Mouse (Mus musculus) central nervous system, embryonic 14 days (tissue): ENCODE measurements around the gene Sez6. TPM values are rescaled to one million over a fixed set of nuclear protein-coding genes. Genes with fewer than 3 reads are reported as not detected.

ENCODE experiments used
- polyA plus RNA-seq: library from polyadenylated mRNA; depleted of rRNA; stranded (reverse); fragments of >200 nt; gene quantifications from 2 replicates; pipeline ENCODE4 v1.2.3, GENCODE M21; 2012; rRNA removed

Sez6 gene
- polyA plus RNA-seq = 139 and 182 TPM in 2 replicates

GRCm38 (mm10) chr11:77930751-77931540 lies at the start of gene Sez6:
Gene Sez6, plus strand, starts transcription at chr11:77930800.

GRCm38 (mm10) chr11:77893787-77894718 lies 36.5 kb upstream of the Sez6 start, which contains the start of gene Pipox:
Gene Pipox, minus strand, starts transcription at chr11:77894096.

GRCm38 (mm10) chr11:77982441-77982905 lies 51.9 kb downstream of the Sez6 start, which contains the start of gene Phf12:
Gene Phf12, plus strand, starts transcription at chr11:77982754.

Other genes with a start within 250 kb of the Sez6 start
- 15.4 and 16.1 TPM in 2 replicates for gene Nufip2, start 244.6 kb upstream of the Sez6 start, polyA plus RNA-seq
- 0.26 TPM in 1 of 2 replicates, not detected in the other for gene Cryba1, start 205.5 kb upstream of the Sez6 start, polyA plus RNA-seq
- gene Myo18a, start 167.6 kb upstream of the Sez6 start, polyA plus RNA-seq = 38.3 and 43.1 TPM in 2 replicates
- gene Gm10277, start 143.1 kb upstream of the Sez6 start, polyA plus RNA-seq = not detected in 2 replicates
- gene Pipox, start 36.7 kb upstream of the Sez6 start, polyA plus RNA-seq = 12.1 and 17.9 TPM in 2 replicates
- gene Phf12, start 52.0 kb downstream of the Sez6 start, polyA plus RNA-seq = 88.9 TPM in 2 replicates
- gene Dhrs13, start 101.5 kb downstream of the Sez6 start, polyA plus RNA-seq = 25.5 and 27.0 TPM in 2 replicates
- gene Flot2, start 107.1 kb downstream of the Sez6 start, polyA plus RNA-seq = 96.9 and 97.0 TPM in 2 replicates
- gene Eral1, start 149.6 kb downstream of the Sez6 start, polyA plus RNA-seq = 29.9 and 30.4 TPM in 2 replicates
- 24.0 and 25.4 TPM in 2 replicates for gene Fam222b, start 163.9 kb downstream of the Sez6 start, polyA plus RNA-seq
- gene Traf4, start 234.8 kb downstream of the Sez6 start, polyA plus RNA-seq = 193 and 206 TPM in 2 replicates
- 12.9 and 16.0 TPM in 2 replicates for gene Nek8, start 245.9 kb downstream of the Sez6 start, polyA plus RNA-seq
- gene Tlcd1, start 245.9 kb downstream of the Sez6 start, polyA plus RNA-seq = 15.7 and 24.4 TPM in 2 replicates